16 mouse cellular contexts compared by ENCODE assay signal in the genomic region with DNA sequence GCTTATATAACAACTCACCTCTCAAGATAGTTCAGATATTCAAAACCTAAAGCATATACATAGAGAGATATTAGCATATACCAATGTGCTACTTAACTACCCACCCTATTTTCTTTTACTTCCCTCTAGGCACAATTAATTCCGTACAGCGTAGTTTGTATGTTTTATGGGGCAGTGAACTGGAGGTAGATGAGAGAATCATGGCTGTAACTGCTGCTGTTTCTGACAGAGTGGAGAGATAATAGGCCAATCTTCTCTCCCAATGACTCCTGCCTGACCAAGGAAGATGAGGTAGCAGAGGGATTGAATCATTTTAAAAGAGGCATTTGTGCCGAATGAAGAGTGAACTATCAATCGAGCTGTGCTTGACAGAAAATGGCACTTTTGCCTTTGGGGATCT.
"Had no signal": no experiment of that assay in that cellular context is flagged by ENCODE, and none has a peak within 500 bp of the region (broad histone marks: within the 10 kb centered on the region; RNA-seq: fewer than 3 reads in every experiment).

No protein-coding gene starts in this region.

- H3K27me3 ChIP-seq: intestine, embryonic 15.5 days; kidney, embryonic 15.5 days; liver, embryonic 13.5 days; midbrain, embryonic 15.5 days had no signal

- H3K9ac ChIP-seq: intestine, embryonic 15.5 days; kidney, embryonic 15.5 days; liver, embryonic 13.5 days; lung, embryonic 14.5 days; midbrain, embryonic 15.5 days had no signal

- H3K9me3 ChIP-seq: intestine, embryonic 15.5 days; kidney, embryonic 15.5 days; liver, embryonic 13.5 days; midbrain, embryonic 15.5 days had no signal

- DNase-seq: kidney, adult 11 months; kidney, adult 8-10 months; kidney, postnatal 10 days; kidney, postnatal 36 days; layer of hippocampus, postnatal 36 days; liver, embryonic 13.5 days; thymus, adult 18-20 months; thymus, postnatal 36 days had no signal

- H3K4me3 ChIP-seq: intestine, embryonic 15.5 days; kidney, embryonic 15.5 days; left cerebral cortex, adult 2 months; liver, embryonic 13.5 days; midbrain, embryonic 15.5 days; myocyte had no signal

- H3K4me2 ChIP-seq: intestine, embryonic 15.5 days; kidney, embryonic 15.5 days; liver, embryonic 13.5 days; lung, embryonic 14.5 days; midbrain, embryonic 15.5 days had no signal

- ATAC-seq: intestine, embryonic 15.5 days; lung, postnatal 0 days; midbrain, embryonic 15.5 days had no signal

- H3K27ac ChIP-seq: intestine, embryonic 15.5 days; kidney, embryonic 15.5 days; left cerebral cortex, adult 2 months; liver, embryonic 13.5 days; macrophage; midbrain, embryonic 15.5 days had no signal

- H3K36me3 ChIP-seq: intestine, embryonic 15.5 days; kidney, embryonic 15.5 days; liver, embryonic 13.5 days; midbrain, embryonic 15.5 days had no signal

- H3K4me1 ChIP-seq: intestine, embryonic 15.5 days; kidney, embryonic 15.5 days; liver, embryonic 13.5 days; midbrain, embryonic 15.5 days had no signal
